Mouse (Mus musculus) forebrain, postnatal 0 days (tissue): ENCODE results near the gene Rgs6. TPM values are rescaled to one million over a fixed set of nuclear protein-coding genes. Genes with fewer than 3 reads are reported as not detected.

Experiments
- ATAC-seq: fragments of 200-750 bp; cut with Nextera tagmentation; 2 replicates; pipeline ENCODE4 v1.8.0; 2017; ENCODE audit warnings: mild to moderate bottlenecking, moderate library complexity
- DNase-seq: peaks from one replicate; pipeline ENCODE4 v3.0.0-alpha.2; 2015
- H3K27ac ChIP-seq: fragments of 300-500 bp; sonication (generic); 2 replicates; pipeline ENCODE4 v1.5.1; 2014; ENCODE audit warnings: low read depth, mild to moderate bottlenecking, antibody characterized with exemption, low read length, moderate library complexity, mixed read lengths
- H3K27me3 ChIP-seq: fragments of 300-500 bp; sonication (generic); 2 replicates; pipeline ENCODE4 v1.6.1; 2014; ENCODE audit warnings: mild to moderate bottlenecking, low read length, mixed read lengths; ENCODE audit not compliant: insufficient read depth
- H3K36me3 ChIP-seq: fragments of 300-500 bp; sonication (generic); 2 replicates; pipeline ENCODE4 v1.6.1; 2014; ENCODE audit warnings: mild to moderate bottlenecking, moderate library complexity; ENCODE audit not compliant: insufficient read depth
- H3K4me1 ChIP-seq: fragments of 300-500 bp; sonication (generic); 2 replicates; pipeline ENCODE4 v1.6.1; 2014; ENCODE audit warnings: antibody characterized with exemption; ENCODE audit not compliant: insufficient read depth
- H3K4me2 ChIP-seq: fragments of 300-500 bp; sonication (generic); 2 replicates; pipeline ENCODE4 v1.6.1; 2014; ENCODE audit warnings: low read depth, mild to moderate bottlenecking, moderate library complexity
- H3K4me3 ChIP-seq: fragments of 300-500 bp; sonication (generic); 2 replicates; pipeline ENCODE4 v1.5.1; 2014; ENCODE audit warnings: low read depth, low read length, mixed read lengths
- H3K9ac ChIP-seq: fragments of 300-500 bp; sonication (generic); 2 replicates; pipeline ENCODE4 v1.6.1; 2014; ENCODE audit warnings: mild to moderate bottlenecking
- H3K9me3 ChIP-seq: fragments of 300-500 bp; sonication (generic); 2 replicates; pipeline ENCODE4 v1.6.1; 2016; ENCODE audit warnings: low read length
- CTCF ChIP-seq: sonication (generic); IDR thresholded peaks from 2 replicates; pipeline ENCODE4 v1.5.1; 2016; ENCODE audit warnings: antibody characterized with exemption, control low read depth, low read depth
- WGBS: fragments of 180-500 bp; shearing (Covaris S2); extraction: QIAGEN DNeasy Blood & Tissue Kit; methylation state at CpG from one replicate; pipeline ENCODE4 v1.1.7; 2014; 5-methylcytosine and 5-hydroxymethylcytosine counted together
- polyA plus RNA-seq: library from polyadenylated mRNA; unstranded; fragments of >200 nt; fragmentation: Nextera tagmentation; extraction: Ambion mirVana; gene quantifications from 2 replicates; pipeline ENCODE4 v1.2.1, GENCODE M21; 2015
- total RNA-seq: library from RNA; depleted of rRNA; stranded (reverse); fragments of >200 nt; gene quantifications from 2 replicates; pipeline ENCODE4 v1.2.3, GENCODE M21; 2014

The Rgs6 gene
- total and polyA plus RNA-seq, 2 experiments from 2014 or later, result 16.8 to 19.6 TPM

DNA sequence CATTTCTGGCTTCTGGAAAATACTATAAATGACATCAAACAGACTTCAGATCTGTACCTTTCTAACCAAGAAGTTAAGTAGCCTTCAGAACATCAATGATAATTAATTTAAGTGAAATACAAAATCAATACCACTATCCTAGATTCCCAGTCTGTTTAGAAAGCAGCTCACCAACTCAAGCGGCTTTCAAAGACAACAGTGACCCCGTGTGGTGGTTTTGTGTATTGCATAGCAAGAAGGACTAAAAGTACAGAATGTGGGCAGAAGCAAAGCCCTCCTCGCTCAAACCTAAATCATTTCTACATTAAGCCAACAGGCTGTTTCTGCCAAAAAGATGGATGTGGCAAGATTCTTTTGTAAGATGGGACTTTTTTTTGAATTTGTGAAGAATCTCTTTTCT, 429.9 kb downstream of the Rgs6 start:
- Histone ChIP-seq H3K4me2 (no peak overlapping the region), H3K27me3 (no peaks in the 10 kb centered on the region), H3K4me1 (no peaks in the 10 kb centered on the region), H3K36me3 (no peaks in the 10 kb centered on the region), H3K9ac (no peak overlapping the region), H3K4me3 (no peak overlapping the region), H3K27ac (no peak overlapping the region), H3K9me3 (no peaks in the 10 kb centered on the region)
- DNase-seq (peak; percentile 96), ATAC-seq (peak; percentile 59; the same call in 1 of the 2 replicates)
- peak; percentile 96 for TF ChIP-seq CTCF
- WGBS, result 3% methylated on average over 3 of the region's 3 CpGs

- TF ChIP-seq CTCF, result 0 out of 2 replicates have a peak, but pooled peaks have one; percentile 19
- no peak for DNase-seq
Measured at GRCm38 (mm10) chr12:83026985-83027384, 438.9 kb downstream of the Rgs6 start.

GRCm38 (mm10) chr12:83033171-83033835, 445.2 kb downstream of the Rgs6 start:
- Histone ChIP-seq H3K4me1 (peaks cover 5% of the 10 kb centered on the region), H3K4me2 (no peak overlapping the region), H3K36me3 (no peaks in the 10 kb centered on the region), H3K4me3 (no peak overlapping the region), H3K9me3 (no peaks in the 10 kb centered on the region), H3K9ac (no peak overlapping the region), H3K27ac (no peak overlapping the region), H3K27me3 (no peaks in the 10 kb centered on the region)
- no peak for TF ChIP-seq CTCF
- no peak for DNase-seq
- no peak for ATAC-seq
- WGBS, result 65% methylated on average over 7 of the region's 7 CpGs

More at GRCm38 (mm10) chr12:83026985-83027384, 438.9 kb downstream of the Rgs6 start:
- ATAC-seq, result no peak
- H3K4me1 ChIP-seq, result no peaks in the 10 kb centered on the region
- no peaks in the 10 kb centered on the region for H3K27me3 ChIP-seq
- H3K4me3 ChIP-seq, result no peak overlapping the region
- H3K9ac ChIP-seq, result no peak overlapping the region
- no peaks in the 10 kb centered on the region for H3K9me3 ChIP-seq
- 45% methylated on average over 3 of the region's 3 CpGs for WGBS
- H3K4me2 ChIP-seq, result no peak overlapping the region
- H3K36me3 ChIP-seq, result no peaks in the 10 kb centered on the region
- no peak overlapping the region for H3K27ac ChIP-seq

GRCm38 (mm10) chr12:83034859-83035569, 446.9 kb downstream of the Rgs6 start:
- Histone ChIP-seq H3K4me3 (no peak overlapping the region), H3K9ac (no peak overlapping the region), H3K9me3 (no peaks in the 10 kb centered on the region), H3K27me3 (no peaks in the 10 kb centered on the region), H3K36me3 (no peaks in the 10 kb centered on the region), H3K4me2 (no peak overlapping the region), H3K4me1 (peaks cover 14% of the 10 kb centered on the region), H3K27ac (no peak overlapping the region)
- TF ChIP-seq CTCF, result no peak
- DNase-seq (no peak), ATAC-seq (no peak)
- WGBS, result 82% methylated on average over 3 of the region's 3 CpGs

GRCm38 (mm10) chr12:83037798-83038560, 449.9 kb downstream of the Rgs6 start:
- Histone ChIP-seq H3K4me3 (no peak overlapping the region), H3K36me3 (no peaks in the 10 kb centered on the region), H3K27me3 (no peaks in the 10 kb centered on the region), H3K9ac (no peak overlapping the region), H3K4me2 (no peak overlapping the region), H3K4me1 (peaks cover 14% of the 10 kb centered on the region), H3K9me3 (no peaks in the 10 kb centered on the region), H3K27ac (no peak overlapping the region)
- DNase-seq (peak; percentile 67), ATAC-seq (peak; percentile 87)
- 56% methylated on average over 25 of the region's 25 CpGs for WGBS
- TF ChIP-seq CTCF, result no peak

GRCm38 (mm10) chr12:83038779-83039178, 450.7 kb downstream of the Rgs6 start:
- H3K36me3 ChIP-seq, result no peaks in the 10 kb centered on the region
- no peaks in the 10 kb centered on the region for H3K27me3 ChIP-seq
- TF ChIP-seq CTCF, result no peak
- H3K4me3 ChIP-seq, result no peak overlapping the region
- no peaks in the 10 kb centered on the region for H3K9me3 ChIP-seq
- 78% methylated on average over 7 of the region's 7 CpGs for WGBS
- no peak overlapping the region for H3K9ac ChIP-seq
- no peak overlapping the region for H3K27ac ChIP-seq
- peaks cover 16% of the 10 kb centered on the region for H3K4me1 ChIP-seq
- ATAC-seq (no peak), DNase-seq (no peak)
- H3K4me2 ChIP-seq, result no peak overlapping the region

DNA sequence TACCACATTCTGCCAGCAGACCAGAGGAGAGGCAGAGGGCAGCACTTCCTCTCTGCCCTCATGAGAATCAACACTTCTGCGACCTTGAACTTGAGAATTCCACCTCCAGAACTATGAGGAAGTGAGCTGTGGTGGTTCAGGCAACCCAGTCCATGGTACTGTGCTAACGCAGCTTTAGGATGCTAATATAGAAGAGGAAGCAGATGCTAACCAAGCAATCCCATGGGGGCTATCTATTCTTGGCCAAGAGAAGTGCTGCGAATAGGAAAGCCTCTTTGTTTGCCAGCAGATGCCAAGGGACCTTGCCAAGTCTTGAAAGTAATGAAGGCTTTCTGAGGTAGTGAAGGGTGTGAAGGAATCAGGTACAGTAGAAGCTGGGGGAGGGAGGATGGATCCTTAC, 451.8 kb downstream of the Rgs6 start:
- H3K9ac ChIP-seq, result no peak overlapping the region
- no peaks in the 10 kb centered on the region for H3K27me3 ChIP-seq
- no peak overlapping the region for H3K4me3 ChIP-seq
- H3K27ac ChIP-seq, result no peak overlapping the region
- peaks cover 26% of the 10 kb centered on the region for H3K4me1 ChIP-seq
- H3K4me2 ChIP-seq, result no peak overlapping the region
- no peaks in the 10 kb centered on the region for H3K36me3 ChIP-seq
- no peaks in the 10 kb centered on the region for H3K9me3 ChIP-seq
- WGBS, result 53% methylated on average over 3 of the region's 3 CpGs
- TF ChIP-seq CTCF, result no peak
- DNase-seq, result no peak
- no peak for ATAC-seq
